Mouse (Mus musculus): Measurements from ENCODE around the gene 2700049A03Rik.
A peak's percentile ranks its signal among the peaks of the same experiment; 100 is the strongest.
"Not testable (repeated sequence)": the region's sequence is repeated elsewhere in the genome, so short reads cannot be mapped to it uniquely, and the experiment has no call there.

The 2700049A03Rik gene

DNA sequence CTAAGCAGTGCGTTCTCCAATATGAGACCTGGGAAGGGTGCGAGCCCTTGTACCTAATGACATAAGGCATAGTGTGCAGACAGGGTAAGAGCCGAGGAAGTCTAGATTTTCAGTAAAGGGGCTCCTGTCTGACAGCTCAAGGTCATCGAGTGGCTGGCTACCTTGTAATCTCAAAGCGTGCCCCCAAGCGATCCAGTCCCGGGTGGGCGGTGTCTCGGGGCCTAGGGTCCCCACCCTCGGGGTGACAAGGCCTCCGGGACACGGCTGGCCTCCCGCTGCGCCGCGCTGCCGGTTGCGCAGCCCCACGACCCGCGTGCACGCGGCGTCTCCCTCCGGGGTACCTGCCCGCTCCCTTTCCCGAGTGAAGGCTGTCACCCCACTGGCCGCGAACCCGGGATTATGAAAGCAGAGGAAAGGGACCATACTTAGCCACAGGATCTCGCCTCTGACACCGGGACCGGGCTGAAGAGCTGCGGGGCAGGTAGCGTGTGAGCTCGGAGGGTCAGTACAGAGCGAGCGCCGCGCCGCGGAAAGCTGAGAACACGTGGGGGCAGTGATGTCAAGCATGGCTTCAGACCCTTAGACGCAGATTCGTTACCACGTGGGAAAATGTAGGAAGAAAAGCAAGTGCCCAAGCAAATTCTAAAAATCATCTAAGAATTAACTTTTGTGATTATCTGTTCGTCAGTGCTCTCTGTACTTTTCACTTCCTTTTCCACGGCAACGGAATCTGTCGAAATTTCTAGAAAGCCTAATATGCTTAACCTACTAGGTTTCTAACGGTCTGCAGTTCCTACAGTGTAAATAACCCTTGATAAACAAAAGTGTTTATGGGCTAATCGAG, at the start of gene 2700049A03Rik, which contains the start of gene Timm9:
Gene 2700049A03Rik, plus strand, starts transcription at position 719 of the 844 bp plus-strand sequence.
Gene Timm9, minus strand, starts transcription at position 555 of the 844 bp plus-strand sequence.
- peak; percentile 67 for DNase-seq (ENCODE audit: low spot score)

- DNase-seq (ENCODE audit: low spot score), result not testable (repeated sequence)
Observed at GRCm38 (mm10) chr12:71104275-71104674, 32.4 kb upstream of the 2700049A03Rik start.

DNA sequence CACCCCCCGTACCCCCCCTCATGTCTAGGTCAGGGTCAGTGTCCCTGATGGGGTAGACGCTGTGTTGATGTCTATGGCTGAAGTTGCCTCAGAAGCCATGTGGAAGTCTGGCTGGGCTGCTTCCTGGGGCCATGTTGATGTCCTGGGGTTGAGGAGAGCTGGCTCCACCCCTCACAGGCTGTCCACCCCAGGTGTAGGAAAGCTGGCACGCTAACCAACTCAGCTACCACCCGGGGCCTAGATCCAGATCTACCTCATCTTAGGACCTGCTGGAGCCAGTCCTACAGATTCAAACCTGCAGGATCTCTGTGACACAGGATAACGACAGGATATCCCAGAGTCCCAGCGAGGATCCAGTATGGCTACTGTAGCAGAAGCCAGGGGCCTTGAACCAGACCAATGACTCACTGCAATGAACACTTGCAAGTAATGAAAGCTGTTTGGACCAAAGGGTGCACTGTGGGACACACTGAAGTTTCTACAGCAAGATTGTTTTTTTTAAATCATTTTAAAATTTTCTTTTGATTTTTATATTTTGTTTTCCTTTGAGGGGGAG, 29.4 kb upstream of the 2700049A03Rik start:
- DNase-seq (ENCODE audit: low spot score), result no peak

DNA sequence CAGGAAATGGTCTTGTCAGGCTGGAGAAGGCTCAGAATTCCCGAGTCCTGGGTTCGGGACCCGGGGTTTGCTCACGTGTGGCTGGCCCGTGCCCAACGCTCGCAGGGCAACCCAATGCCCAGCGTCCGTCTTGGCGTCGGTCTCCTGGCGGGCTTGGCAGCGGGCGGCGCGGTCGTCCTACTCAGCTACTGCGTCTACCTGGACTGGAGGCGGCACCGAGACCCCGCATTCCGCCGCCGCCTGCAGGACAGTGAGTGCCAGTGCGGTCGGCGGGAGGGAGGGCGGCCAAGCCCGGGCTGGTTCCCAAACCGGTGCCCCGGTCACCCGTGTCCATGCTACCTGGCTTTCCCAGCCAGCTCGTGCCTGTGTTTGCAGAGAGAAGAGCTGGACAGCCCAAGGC, 25.3 kb upstream of the 2700049A03Rik start, which contains the start of gene Tomm20l:
Gene Tomm20l, plus strand, starts transcription at position 98 of the 400 bp plus-strand sequence.
- peak; percentile 5 for DNase-seq (ENCODE audit: low spot score)

DNA sequence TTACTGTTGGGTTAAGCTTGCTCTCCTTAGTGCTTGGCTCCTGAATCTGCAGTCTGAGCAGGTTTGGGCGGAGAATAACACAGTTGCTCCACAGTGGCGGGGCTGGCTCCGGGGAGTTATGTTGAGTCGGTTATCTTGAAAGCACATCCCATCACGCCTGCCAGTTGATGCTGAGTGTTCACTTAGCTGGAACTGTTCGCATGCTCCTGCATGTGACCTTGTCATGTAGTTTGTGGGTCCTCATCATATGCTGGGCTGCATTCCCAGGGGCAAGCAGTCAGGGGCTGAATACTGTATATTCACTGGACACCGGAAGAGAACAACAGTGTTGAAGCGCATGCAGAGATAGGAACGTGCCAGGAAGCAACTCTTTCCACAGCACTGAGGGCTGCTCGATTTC, 23.6 kb upstream of the 2700049A03Rik start:
- no peak for DNase-seq (ENCODE audit: low spot score)

DNA sequence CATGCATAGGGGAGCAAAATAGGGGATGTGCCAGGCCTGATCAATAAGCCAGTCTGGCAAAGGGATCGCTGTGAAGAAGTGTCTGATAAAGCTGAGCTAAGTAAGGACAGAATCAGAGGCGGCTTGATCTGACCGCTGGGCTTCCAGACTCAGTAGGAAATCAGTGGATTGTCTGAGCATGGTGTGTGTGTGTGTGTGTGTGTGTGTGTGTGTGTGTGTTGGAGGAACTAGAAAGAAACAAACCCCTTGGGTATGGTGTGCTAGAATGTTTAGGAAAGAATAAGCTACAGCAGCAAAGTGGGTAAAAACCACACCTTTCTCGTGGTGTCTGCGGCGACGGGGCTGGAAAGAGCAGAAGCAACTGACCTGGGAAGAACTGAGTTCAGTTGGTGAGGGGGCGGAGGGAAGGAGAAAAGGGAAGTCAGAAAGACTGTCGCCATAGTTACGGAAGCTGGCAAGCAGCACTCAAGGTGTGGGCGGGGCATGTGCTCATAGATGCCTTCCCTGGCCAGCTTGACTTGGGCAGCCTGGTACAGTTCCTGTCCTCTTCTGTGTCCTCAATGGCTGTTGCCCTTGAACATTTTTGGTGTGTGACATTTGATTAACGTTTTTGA, 22.9 kb upstream of the 2700049A03Rik start:
- DNase-seq (ENCODE audit: low spot score), result no peak

DNA sequence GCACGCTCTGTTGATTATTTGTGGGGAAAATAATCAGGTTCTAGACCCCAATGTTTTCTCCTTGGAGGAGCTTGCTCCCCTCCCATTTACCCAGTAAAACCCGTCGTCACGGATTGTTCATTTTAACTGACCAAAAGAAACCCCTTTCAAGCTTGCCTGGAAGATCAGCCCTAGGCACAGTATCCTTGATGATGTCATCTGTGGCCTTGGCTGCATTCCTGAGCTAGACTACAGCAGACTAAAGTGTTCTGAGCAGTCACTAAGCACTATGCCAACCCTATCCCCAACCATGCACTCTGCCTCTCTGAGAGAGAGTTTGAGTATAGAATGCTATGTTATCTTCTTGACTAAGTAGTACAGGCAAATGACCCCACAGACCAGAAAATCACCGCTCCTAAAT, 20.2 kb upstream of the 2700049A03Rik start:
- DNase-seq (ENCODE audit: low spot score), result no peak

DNA sequence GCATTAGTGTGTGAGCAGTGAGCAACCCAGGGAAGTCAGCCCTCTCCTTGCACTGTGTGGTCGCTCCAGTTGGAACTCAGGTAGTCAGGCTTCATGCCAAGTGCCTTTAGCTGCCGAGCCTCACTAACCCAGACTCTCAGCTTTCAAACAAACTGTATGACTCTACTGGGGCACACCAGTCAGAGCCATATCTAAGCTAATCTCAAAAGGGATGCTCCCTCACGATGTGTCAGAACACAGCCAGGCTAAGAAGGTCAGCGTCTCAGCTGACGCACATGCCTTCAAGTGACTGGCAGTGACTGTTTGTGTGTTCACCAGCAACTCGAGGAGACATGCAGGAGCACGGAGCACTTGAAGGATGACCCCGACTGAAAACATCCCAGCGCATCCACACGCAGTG, 13.9 kb upstream of the 2700049A03Rik start:
- DNase-seq (ENCODE audit: low spot score), result no peak

DNA sequence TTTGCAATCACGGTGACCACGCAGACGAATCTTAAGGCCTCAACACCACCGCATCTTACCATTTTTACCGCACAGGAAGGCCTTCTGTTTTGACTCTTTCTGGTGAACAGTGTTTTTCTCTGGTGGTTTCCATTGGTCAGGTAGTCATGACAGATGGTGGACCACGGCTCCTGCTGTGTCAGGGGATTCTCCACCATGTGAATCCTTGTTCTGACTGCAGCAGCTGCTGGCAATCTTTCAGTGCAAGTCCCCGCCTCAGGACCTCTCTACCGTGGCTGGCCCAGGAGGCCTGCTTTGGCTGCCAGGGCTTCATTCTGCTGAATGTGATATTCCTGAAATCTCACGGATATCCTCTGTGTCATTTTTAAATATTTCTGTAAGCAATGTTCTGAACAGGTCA, 13.4 kb upstream of the 2700049A03Rik start:
- DNase-seq (ENCODE audit: low spot score), result no peak

DNA sequence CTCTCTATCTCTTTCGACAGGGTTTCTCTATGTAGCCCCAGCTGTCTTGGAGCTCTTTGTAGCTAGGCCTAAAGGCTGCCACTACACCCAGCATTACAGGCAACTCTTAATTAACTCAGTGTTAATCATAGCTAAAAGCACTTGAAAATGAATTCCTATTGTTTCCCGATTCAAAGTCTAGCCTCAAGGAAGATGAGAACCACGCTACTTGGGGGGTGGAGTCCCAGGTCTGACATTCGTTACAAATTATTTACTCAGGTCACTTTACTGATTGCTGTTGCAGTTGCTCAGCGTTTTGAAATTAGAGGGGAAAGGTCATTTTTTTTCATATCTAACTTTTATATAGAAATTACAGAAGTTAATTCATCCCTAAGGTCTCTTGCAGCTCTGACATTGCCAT, 1.1 kb upstream of the 2700049A03Rik start:
- no peak for DNase-seq (ENCODE audit: low spot score)

GRCm38 (mm10) chr12:71136974-71137491, 385 bp downstream of the 2700049A03Rik start:
- DNase-seq (ENCODE audit: low spot score), result peak; percentile 56

DNA sequence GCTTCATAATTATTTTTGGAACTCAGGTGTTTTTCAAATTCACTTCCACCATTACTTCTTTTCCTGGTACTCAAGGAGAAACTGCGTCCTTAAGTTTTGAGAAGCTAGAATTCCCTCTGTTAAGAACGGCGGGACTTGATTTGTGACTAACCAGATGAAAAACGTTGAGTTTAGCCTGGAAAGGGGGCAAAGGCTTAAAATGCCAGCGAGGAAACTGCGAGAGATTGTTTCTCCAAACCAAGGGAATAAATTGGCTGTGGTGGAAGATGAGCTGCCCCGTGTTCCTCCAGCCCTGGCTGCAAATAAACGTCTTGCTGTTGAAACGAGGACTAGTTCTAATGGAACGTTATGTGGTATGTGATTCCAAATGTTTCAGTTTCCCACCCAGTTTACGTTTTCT, 1.0 kb downstream of the 2700049A03Rik start:
- no peak for DNase-seq (ENCODE audit: low spot score)

DNA sequence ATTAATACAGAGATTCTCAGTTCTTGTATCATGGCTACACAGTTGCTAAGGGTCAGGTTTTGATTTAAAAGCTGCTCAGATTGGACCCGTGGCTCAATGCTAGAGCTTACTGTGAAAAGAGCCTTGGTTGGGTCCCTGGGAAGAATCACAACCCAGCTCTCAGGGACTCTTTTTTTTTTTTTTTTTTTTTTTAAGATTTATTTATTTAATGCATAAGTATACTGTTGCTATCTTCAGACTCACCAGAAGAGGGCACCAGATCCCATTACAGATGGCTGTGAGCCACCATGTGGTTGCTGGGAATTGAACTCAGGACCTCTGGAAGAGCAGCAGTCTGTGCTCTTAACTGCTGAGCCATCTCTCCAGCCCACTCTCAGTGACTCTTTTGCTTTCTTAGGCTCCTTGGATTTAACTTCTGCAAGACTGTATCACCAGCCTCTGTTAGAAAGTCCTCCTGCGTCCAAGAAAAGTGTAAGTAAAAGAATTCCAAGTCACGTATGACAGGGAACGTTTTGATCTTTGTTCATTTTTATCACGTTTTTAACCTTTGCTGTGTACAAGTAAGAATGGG, 2.7 kb downstream of the 2700049A03Rik start:
- DNase-seq (ENCODE audit: low spot score), result no peak

GRCm38 (mm10) chr12:71141189-71141588, 4.5 kb downstream of the 2700049A03Rik start:
- no peak for DNase-seq (ENCODE audit: low spot score)

DNA sequence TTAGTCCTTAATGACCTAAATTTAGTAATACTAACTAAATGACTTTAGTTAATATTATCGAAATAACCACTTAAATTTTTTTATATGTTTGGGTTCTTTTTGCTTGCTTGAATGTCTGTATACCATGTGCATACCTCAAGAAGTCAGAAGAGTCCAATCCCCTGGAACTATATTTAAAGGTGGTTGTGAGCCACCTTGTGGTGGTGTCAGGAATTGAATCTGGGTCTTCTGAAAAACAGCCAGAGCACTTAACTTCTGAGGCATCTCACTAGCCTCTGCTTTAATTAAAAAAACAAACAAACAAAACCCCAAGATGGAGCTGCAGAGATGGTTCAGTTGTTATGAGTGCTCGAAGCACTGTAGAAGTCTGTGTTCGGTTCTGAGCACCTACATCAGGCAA, 11.0 kb downstream of the 2700049A03Rik start:
- DNase-seq (ENCODE audit: low spot score), result no peak

GRCm38 (mm10) chr12:71148801-71149200, 12.2 kb downstream of the 2700049A03Rik start:
- DNase-seq (ENCODE audit: low spot score), result no peak

DNA sequence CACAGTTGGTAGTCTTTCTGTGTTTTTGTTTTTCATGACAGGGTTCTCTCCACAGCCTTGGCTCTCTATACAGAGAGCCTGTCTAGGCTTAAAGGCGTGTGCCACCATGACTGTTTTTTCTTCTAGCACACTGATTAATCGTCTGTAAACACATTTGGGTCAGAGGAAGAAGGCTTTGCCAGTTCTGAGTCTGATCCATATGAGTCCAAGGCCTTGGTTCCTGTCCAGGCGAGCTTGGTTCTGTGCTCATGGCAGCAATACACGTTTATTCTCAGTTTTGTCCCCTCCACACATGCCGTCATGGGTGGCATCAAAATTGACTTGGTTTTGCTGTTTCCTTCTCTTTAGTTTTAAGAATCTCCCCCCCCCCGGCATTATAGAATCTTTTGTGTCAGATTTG, 12.8 kb downstream of the 2700049A03Rik start:
- DNase-seq (ENCODE audit: low spot score), result no peak

DNA sequence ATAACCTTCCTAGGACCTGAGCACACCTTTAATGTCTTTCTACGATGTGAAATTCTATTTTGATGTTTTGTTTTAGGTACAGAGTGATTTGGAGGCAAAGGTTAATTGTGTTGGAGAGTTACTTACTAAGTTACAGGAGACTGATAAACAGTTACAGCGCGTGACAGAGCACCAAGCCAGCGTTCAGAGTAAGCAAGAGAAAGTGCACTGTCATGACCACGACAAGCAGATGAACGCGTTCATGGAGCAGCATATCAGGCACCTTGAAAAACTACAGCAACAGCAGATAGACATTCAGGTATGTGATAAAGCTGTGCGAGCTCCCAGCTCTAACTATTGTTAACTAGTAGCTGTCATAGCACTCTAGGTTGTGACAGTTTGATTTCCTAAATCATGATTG, 13.5 kb downstream of the 2700049A03Rik start:
- DNase-seq (ENCODE audit: low spot score), result no peak

GRCm38 (mm10) chr12:71154979-71155378, 18.3 kb downstream of the 2700049A03Rik start:
- DNase-seq (ENCODE audit: low spot score), result no peak

GRCm38 (mm10) chr12:71157974-71158373, 21.3 kb downstream of the 2700049A03Rik start:
- no peak for DNase-seq (ENCODE audit: low spot score)

DNA sequence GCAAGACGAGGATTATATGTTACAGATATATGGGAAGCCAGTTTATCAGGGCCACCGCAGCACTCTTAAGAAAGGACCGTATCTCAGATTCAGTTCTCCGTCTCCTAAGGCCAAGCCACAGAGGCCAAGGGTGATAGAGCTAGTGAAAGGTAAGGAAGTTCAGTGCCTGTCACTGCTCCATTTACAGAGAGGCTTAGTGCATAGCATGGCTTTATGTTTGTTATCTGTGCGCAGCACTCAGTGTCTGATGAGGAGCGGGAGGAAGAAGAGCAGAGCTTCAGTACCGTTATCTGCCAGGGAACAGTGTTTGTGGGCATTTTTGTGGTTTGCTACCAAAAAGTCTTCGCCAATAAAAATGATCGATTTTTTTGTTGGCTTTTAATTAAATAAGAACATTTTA, 27.8 kb downstream of the 2700049A03Rik start:
- DNase-seq (ENCODE audit: low spot score), result no peak

- DNase-seq (ENCODE audit: low spot score), result no peak
Observed at GRCm38 (mm10) chr12:71169911-71170310, 33.3 kb downstream of the 2700049A03Rik start.

Data from ovary, postnatal 10 days (tissue).